Mouse (Mus musculus): ENCODE data around the gene Rabgap1l.

- no peak for TF ChIP-seq CTCF (IDR thresholded peaks at IDR 0.05; ENCODE audit: extremely low read depth, insufficient read depth, low read length)
- no peak for TF ChIP-seq POLR2A (IDR thresholded peaks at IDR 0.05; ENCODE audit: extremely low read depth, insufficient read depth, low read length)
Observed at GRCm38 (mm10) chr1:160684251-160684650, 108.8 kb downstream of the Rabgap1l start.

Measured in cortical plate, adult 2 months (tissue).